Mouse (Mus musculus): ENCODE results near the gene Heatr6.

DNA sequence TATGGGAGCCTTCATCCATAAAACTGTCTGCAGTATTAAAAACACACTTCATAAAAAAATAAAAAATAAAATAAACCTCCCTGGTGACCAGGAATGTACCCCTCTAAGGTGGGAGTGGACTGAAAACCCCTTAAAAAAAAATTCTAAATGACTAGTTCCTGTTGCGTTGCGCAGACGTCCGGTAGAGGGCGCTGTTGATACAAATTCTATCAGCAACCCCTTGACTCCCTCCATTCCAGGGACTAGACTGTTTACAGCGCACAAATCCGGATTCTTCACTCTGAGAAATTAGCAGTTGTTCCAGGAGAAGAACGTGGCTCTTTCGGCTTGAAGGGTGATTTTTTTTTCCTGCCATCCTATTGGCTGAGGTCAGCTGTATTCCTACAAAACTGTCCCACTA lies 62.1 kb downstream of the Heatr6 start:
- TF ChIP-seq ZNF384 (IDR thresholded peaks at IDR 0.05; ENCODE audit: low read depth, low read length) (peak; percentile 81), ZC3H11A (IDR thresholded peaks at IDR 0.05; ENCODE audit: borderline replicate concordance, low read depth, low read length) (peak; percentile 36; the same call in 1 of the 2 replicates), HCFC1 (IDR thresholded peaks at IDR 0.05; ENCODE audit: borderline replicate concordance, insufficient read depth, low read length) (no peak), CHD2 (IDR thresholded peaks at IDR 0.05; ENCODE audit: low read depth, low read length) (no peak)

All from ES-E14 (cell line).